Mouse (Mus musculus): ENCODE measurements at regions not wholly inside any gene's neighbourhood (a gene's known extent, or its start where the extent isn't known, plus 50 kb on each side); places are given as distances from the start of the nearest gene placed in this dataset.

GRCm38 (mm10) chr11:65638211-65638610, 149.9 kb downstream of the Map2k4 start:
- no peaks in the 10 kb centered on the region for H3K27me3 ChIP-seq (ENCODE audit: control insufficient read depth, insufficient read depth, insufficient read length)
- no peaks in the 10 kb centered on the region for H3K79me3 ChIP-seq (ENCODE audit: low read depth)
- H3K36me3 ChIP-seq (ENCODE audit: control insufficient read depth, insufficient read depth): no peaks in the 10 kb centered on the region
- no peak overlapping the region for H3ac ChIP-seq (ENCODE audit: control insufficient read depth, insufficient read length, low read depth)
- H3K4me3 ChIP-seq (ENCODE audit: insufficient read depth, poor library complexity, severe bottlenecking): no peak overlapping the region
- TF ChIP-seq CEBPB (IDR thresholded peaks at IDR 0.05; ENCODE audit: low read depth): no peak
- TF ChIP-seq FOSL1 (IDR thresholded peaks at IDR 0.05; ENCODE audit: insufficient read depth, low read length, poor library complexity, severe bottlenecking): no peak
- no peak for TF ChIP-seq MYOG (IDR thresholded peaks at IDR 0.05; ENCODE audit: control insufficient read depth, extremely low read depth, insufficient read length)
- TF ChIP-seq MYOD1 (IDR thresholded peaks at IDR 0.05; ENCODE audit: control insufficient read depth, insufficient read length, low read depth): no peak
- no peak for TF ChIP-seq MAX (IDR thresholded peaks at IDR 0.05)
- TF ChIP-seq USF1 (IDR thresholded peaks at IDR 0.05; ENCODE audit: low read depth): no peak
- no peak for TF ChIP-seq CTCF (IDR thresholded peaks at IDR 0.05; ENCODE audit: control insufficient read depth, insufficient read depth, insufficient read length)
- no peaks in the 10 kb centered on the region for H3K79me2 ChIP-seq (ENCODE audit: control insufficient read depth, insufficient read depth)

DNA sequence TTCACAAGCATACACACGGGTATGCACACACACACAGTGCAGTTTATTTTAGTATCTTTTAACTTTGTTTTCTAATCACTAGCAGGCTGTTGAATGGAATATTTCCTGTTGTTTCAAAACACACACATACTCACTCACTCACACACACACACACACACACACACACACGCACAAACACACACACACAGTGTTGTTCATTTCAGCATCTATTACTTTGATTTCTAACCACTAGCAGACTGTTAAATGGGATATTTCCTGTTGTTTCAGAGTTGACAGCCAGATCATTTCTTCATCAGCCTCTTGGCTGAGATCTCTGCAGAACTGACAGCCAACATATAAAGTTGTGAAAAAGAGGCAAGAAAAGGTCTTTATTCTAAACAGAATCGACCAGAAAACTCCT, 150.9 kb downstream of the Map2k4 start:
- Histone ChIP-seq H3K79me3 (ENCODE audit: low read depth) (no peaks in the 10 kb centered on the region), H3ac (ENCODE audit: control insufficient read depth, insufficient read length, low read depth) (no peak overlapping the region), H3K27me3 (ENCODE audit: control insufficient read depth, insufficient read depth, insufficient read length) (no peaks in the 10 kb centered on the region), H3K79me2 (ENCODE audit: control insufficient read depth, insufficient read depth) (no peaks in the 10 kb centered on the region), H3K36me3 (ENCODE audit: control insufficient read depth, insufficient read depth) (no peaks in the 10 kb centered on the region), H3K4me3 (ENCODE audit: insufficient read depth, poor library complexity, severe bottlenecking) (no peak overlapping the region)
- no peak for TF ChIP-seq USF1 (IDR thresholded peaks at IDR 0.05; ENCODE audit: low read depth)

- TF ChIP-seq MYOG (IDR thresholded peaks at IDR 0.05; ENCODE audit: control insufficient read depth, extremely low read depth, insufficient read length) (no peak), MYOD1 (IDR thresholded peaks at IDR 0.05; ENCODE audit: control insufficient read depth, insufficient read length, low read depth) (no peak), MAX (IDR thresholded peaks at IDR 0.05) (no peak), CEBPB (IDR thresholded peaks at IDR 0.05; ENCODE audit: low read depth) (no peak), FOSL1 (IDR thresholded peaks at IDR 0.05; ENCODE audit: insufficient read depth, low read length, poor library complexity, severe bottlenecking) (no peak)
- H3ac ChIP-seq (ENCODE audit: control insufficient read depth, insufficient read length, low read depth): no peak overlapping the region
- no peaks in the 10 kb centered on the region for H3K27me3 ChIP-seq (ENCODE audit: control insufficient read depth, insufficient read depth, insufficient read length)
- no peaks in the 10 kb centered on the region for H3K79me3 ChIP-seq (ENCODE audit: low read depth)
- H3K4me3 ChIP-seq (ENCODE audit: insufficient read depth, poor library complexity, severe bottlenecking): no peak overlapping the region
- no peaks in the 10 kb centered on the region for H3K36me3 ChIP-seq (ENCODE audit: control insufficient read depth, insufficient read depth)
- H3K79me2 ChIP-seq (ENCODE audit: control insufficient read depth, insufficient read depth): no peaks in the 10 kb centered on the region
Measured at GRCm38 (mm10) chr11:65635307-65635706, 152.8 kb downstream of the Map2k4 start.

GRCm38 (mm10) chr11:65631164-65631563, 156.9 kb downstream of the Map2k4 start:
- TF ChIP-seq MYOG (IDR thresholded peaks at IDR 0.05; ENCODE audit: control insufficient read depth, extremely low read depth, insufficient read length): no peak
- no peak for TF ChIP-seq MYOD1 (IDR thresholded peaks at IDR 0.05; ENCODE audit: control insufficient read depth, insufficient read length, low read depth)
- TF ChIP-seq CTCF (IDR thresholded peaks at IDR 0.05; ENCODE audit: control insufficient read depth, insufficient read depth, insufficient read length): no peak
- TF ChIP-seq USF1 (IDR thresholded peaks at IDR 0.05; ENCODE audit: low read depth): no peak
- no peak for TF ChIP-seq MAX (IDR thresholded peaks at IDR 0.05)
- TF ChIP-seq CEBPB (IDR thresholded peaks at IDR 0.05; ENCODE audit: low read depth): no peak
- no peak for TF ChIP-seq FOSL1 (IDR thresholded peaks at IDR 0.05; ENCODE audit: insufficient read depth, low read length, poor library complexity, severe bottlenecking)
- no peaks in the 10 kb centered on the region for H3K27me3 ChIP-seq (ENCODE audit: control insufficient read depth, insufficient read depth, insufficient read length)
- no peaks in the 10 kb centered on the region for H3K79me2 ChIP-seq (ENCODE audit: control insufficient read depth, insufficient read depth)
- H3K36me3 ChIP-seq (ENCODE audit: control insufficient read depth, insufficient read depth): no peaks in the 10 kb centered on the region
- H3ac ChIP-seq (ENCODE audit: control insufficient read depth, insufficient read length, low read depth): no peak overlapping the region
- no peaks in the 10 kb centered on the region for H3K79me3 ChIP-seq (ENCODE audit: low read depth)
- no peak overlapping the region for H3K4me3 ChIP-seq (ENCODE audit: insufficient read depth, poor library complexity, severe bottlenecking)

DNA sequence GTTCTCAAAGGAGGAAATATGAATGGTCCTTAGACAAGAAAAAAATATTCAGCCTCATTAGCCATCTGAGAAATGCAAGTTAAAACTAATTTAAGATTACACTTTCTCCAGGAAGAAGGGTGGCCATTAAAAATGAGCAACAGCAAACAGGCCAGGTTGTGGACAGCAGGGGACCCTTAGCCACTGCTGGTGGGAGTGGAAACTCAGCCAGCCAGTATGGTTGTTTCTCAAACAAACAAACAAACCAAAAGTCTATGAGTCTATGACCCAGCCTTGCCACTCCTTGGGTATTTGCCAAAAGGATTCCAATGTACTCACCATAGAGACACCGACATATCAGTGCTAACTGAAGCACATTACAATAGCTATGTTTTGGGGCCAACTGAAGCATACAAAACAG, 157.7 kb downstream of the Map2k4 start:
- Histone ChIP-seq H3K27me3 (ENCODE audit: control insufficient read depth, insufficient read depth, insufficient read length) (no peaks in the 10 kb centered on the region), H3ac (ENCODE audit: control insufficient read depth, insufficient read length, low read depth) (no peak overlapping the region), H3K36me3 (ENCODE audit: control insufficient read depth, insufficient read depth) (no peaks in the 10 kb centered on the region), H3K79me2 (ENCODE audit: control insufficient read depth, insufficient read depth) (no peaks in the 10 kb centered on the region), H3K79me3 (ENCODE audit: low read depth) (no peaks in the 10 kb centered on the region), H3K4me3 (ENCODE audit: insufficient read depth, poor library complexity, severe bottlenecking) (no peak overlapping the region)
- TF ChIP-seq MYOG (IDR thresholded peaks at IDR 0.05; ENCODE audit: control insufficient read depth, extremely low read depth, insufficient read length) (no peak), MAX (IDR thresholded peaks at IDR 0.05) (no peak), MYOD1 (IDR thresholded peaks at IDR 0.05; ENCODE audit: control insufficient read depth, insufficient read length, low read depth) (no peak), USF1 (IDR thresholded peaks at IDR 0.05; ENCODE audit: low read depth) (no peak), CEBPB (IDR thresholded peaks at IDR 0.05; ENCODE audit: low read depth) (no peak), FOSL1 (IDR thresholded peaks at IDR 0.05; ENCODE audit: insufficient read depth, low read length, poor library complexity, severe bottlenecking) (no peak), CTCF (IDR thresholded peaks at IDR 0.05; ENCODE audit: control insufficient read depth, insufficient read depth, insufficient read length) (no peak)

GRCm38 (mm10) chr11:65629320-65629719, 158.8 kb downstream of the Map2k4 start:
- TF ChIP-seq MYOG (IDR thresholded peaks at IDR 0.05; ENCODE audit: control insufficient read depth, extremely low read depth, insufficient read length) (no peak), FOSL1 (IDR thresholded peaks at IDR 0.05; ENCODE audit: insufficient read depth, low read length, poor library complexity, severe bottlenecking) (no peak), MYOD1 (IDR thresholded peaks at IDR 0.05; ENCODE audit: control insufficient read depth, insufficient read length, low read depth) (no peak), MAX (IDR thresholded peaks at IDR 0.05) (no peak), USF1 (IDR thresholded peaks at IDR 0.05; ENCODE audit: low read depth) (no peak), CEBPB (IDR thresholded peaks at IDR 0.05; ENCODE audit: low read depth) (no peak), CTCF (IDR thresholded peaks at IDR 0.05; ENCODE audit: control insufficient read depth, insufficient read depth, insufficient read length) (no peak)
- H3ac ChIP-seq (ENCODE audit: control insufficient read depth, insufficient read length, low read depth): no peak overlapping the region
- H3K79me3 ChIP-seq (ENCODE audit: low read depth): no peaks in the 10 kb centered on the region
- no peaks in the 10 kb centered on the region for H3K79me2 ChIP-seq (ENCODE audit: control insufficient read depth, insufficient read depth)
- H3K4me3 ChIP-seq (ENCODE audit: insufficient read depth, poor library complexity, severe bottlenecking): no peak overlapping the region
- H3K36me3 ChIP-seq (ENCODE audit: control insufficient read depth, insufficient read depth): no peaks in the 10 kb centered on the region
- no peaks in the 10 kb centered on the region for H3K27me3 ChIP-seq (ENCODE audit: control insufficient read depth, insufficient read depth, insufficient read length)

All from C2C12 (cell line).